ENCODE assay signal across 8 mouse cellular contexts in the genomic region with DNA sequence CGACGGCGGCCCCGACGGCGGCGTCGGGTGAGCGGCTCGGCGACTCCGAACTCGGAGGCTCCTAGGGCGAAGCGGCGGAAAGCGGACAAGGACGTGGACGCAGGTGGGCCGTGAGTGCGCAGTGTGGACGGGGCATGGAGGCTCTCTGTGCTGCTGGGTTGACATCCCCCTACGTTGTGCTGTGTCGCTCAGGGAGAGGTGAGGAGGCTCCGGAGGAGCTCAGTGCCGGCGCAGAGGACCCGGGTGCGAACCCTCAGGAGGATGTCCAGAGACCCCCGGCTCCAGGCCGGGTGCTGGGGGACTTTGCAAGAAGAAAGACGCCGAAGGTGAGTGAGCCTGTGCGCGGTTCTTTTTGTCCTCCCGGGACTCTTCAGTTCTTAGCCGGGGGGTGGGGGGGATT. TPM values are rescaled to one million over a fixed set of nuclear protein-coding genes. Genes with fewer than 3 reads are reported as not detected.
DNase-seq lines count a peak whose midpoint lies in the region; ATAC-seq and TF ChIP-seq lines count a peak whose summit lies in the region.

No protein-coding gene starts in this region.

- peak overlapping the region; percentile 93 for H3K9ac ChIP-seq in kidney, postnatal 0 days (ENCODE audit: low read depth, low read length)
- peak overlapping the region; percentile 84 for H3K9ac ChIP-seq in intestine, embryonic 14.5 days (ENCODE audit: low read length)
- H3K9ac ChIP-seq in midbrain, postnatal 0 days (replicated peaks; ENCODE audit: low read length, poor library complexity, severe bottlenecking) = peak overlapping the region; percentile 60

- TF ChIP-seq POLR2A in cortical plate, adult 2 months (IDR thresholded peaks at IDR 0.05; ENCODE audit: extremely low read depth, insufficient read depth, low read length) = no peak

- DNase-seq in kidney, postnatal 0 days (ENCODE audit: low spot score) = no peak
- no peak for DNase-seq in kidney, adult 18-20 months
- no peak for DNase-seq in intestine, embryonic 14.5 days (ENCODE audit: low spot score)
- no peak for DNase-seq in midbrain, postnatal 0 days (ENCODE audit: low spot score)
- no peak for DNase-seq in adrenal gland, adult 8-10 months
- DNase-seq in adrenal gland, postnatal 25 days = no peak
- DNase-seq in adrenal gland, adult 18-20 months (ENCODE audit: low spot score in 2 of 2) = no peak

- no peaks in the 10 kb centered on the region for H3K27me3 ChIP-seq in kidney, postnatal 0 days (ENCODE audit: insufficient read depth, low read length)
- H3K27me3 ChIP-seq in intestine, embryonic 14.5 days (replicated peaks; ENCODE audit: control insufficient read depth, insufficient read depth, low read length) = no peaks in the 10 kb centered on the region
- H3K27me3 ChIP-seq in midbrain, postnatal 0 days (ENCODE audit: insufficient read depth, low read length) = no peaks in the 10 kb centered on the region

- TF ChIP-seq CTCF in kidney, postnatal 0 days (IDR thresholded peaks at IDR 0.05; ENCODE audit: low read depth) = no peak
- TF ChIP-seq CTCF in cortical plate, adult 2 months (IDR thresholded peaks at IDR 0.05; ENCODE audit: extremely low read depth, insufficient read depth, low read length) = no peak
- no peak for TF ChIP-seq CTCF in midbrain, postnatal 0 days (IDR thresholded peaks at IDR 0.05)

- H3K4me2 ChIP-seq in kidney, postnatal 0 days (ENCODE audit: low read length) = peak overlapping the region; percentile 95
- H3K4me2 ChIP-seq in intestine, embryonic 14.5 days (ENCODE audit: low read length) = peak overlapping the region; percentile 91
- peak overlapping the region; percentile 94 for H3K4me2 ChIP-seq in midbrain, postnatal 0 days (ENCODE audit: low read depth, low read length, poor library complexity, severe bottlenecking)

- ATAC-seq in kidney, postnatal 0 days (replicated peaks; ENCODE audit: low FRiP score, low read depth) = peak; percentile 26
- ATAC-seq in intestine, embryonic 14.5 days (replicated peaks; ENCODE audit: low FRiP score, low TSS enrichment, low read depth) = peak; percentile 37
- ATAC-seq in midbrain, postnatal 0 days (ENCODE audit: low FRiP score) = peak; percentile 53

- H3K27ac ChIP-seq in kidney, postnatal 0 days = peak overlapping the region; percentile 50; the same call in 1 of the 2 replicates
- H3K27ac ChIP-seq in cortical plate, adult 2 months (ENCODE audit: insufficient read depth, low read length) = no peak overlapping the region
- peak overlapping the region; percentile 43; the same call in 1 of the 2 replicates for H3K27ac ChIP-seq in intestine, embryonic 14.5 days (ENCODE audit: low read depth)
- 0 out of 2 replicates have a peak overlapping the region, but pooled peaks have one; percentile 48 for H3K27ac ChIP-seq in midbrain, postnatal 0 days (ENCODE audit: low read depth, low read length)

- 2% methylated on average over 37 of the region's 37 CpGs for WGBS in kidney, postnatal 0 days
- WGBS in intestine, embryonic 14.5 days = 2% methylated on average over 37 of the region's 37 CpGs
- WGBS in midbrain, postnatal 0 days = 1% methylated on average over 37 of the region's 37 CpGs

- H3K4me1 ChIP-seq in kidney, postnatal 0 days (replicated peaks; ENCODE audit: insufficient read depth, low read length) = peaks cover 7% of the 10 kb centered on the region; the same call in 1 of the 2 replicates
- peaks cover 6% of the 10 kb centered on the region for H3K4me1 ChIP-seq in cortical plate, adult 2 months (ENCODE audit: control insufficient read depth, insufficient read depth, low read length)
- peaks cover 9% of the 10 kb centered on the region for H3K4me1 ChIP-seq in intestine, embryonic 14.5 days (replicated peaks; ENCODE audit: control insufficient read depth, insufficient read depth, low read length)
- H3K4me1 ChIP-seq in midbrain, postnatal 0 days (ENCODE audit: insufficient read depth, low read length) = peaks cover 11% of the 10 kb centered on the region

- peak overlapping the region; percentile 99 for H3K4me3 ChIP-seq in kidney, postnatal 0 days (replicated peaks; ENCODE audit: low read depth, low read length)
- peak overlapping the region; percentile 98 for H3K4me3 ChIP-seq in cortical plate, adult 2 months (ENCODE audit: insufficient read depth, low read length)
- peak overlapping the region; percentile 98 for H3K4me3 ChIP-seq in intestine, embryonic 14.5 days (ENCODE audit: low read depth, low read length)
- H3K4me3 ChIP-seq in midbrain, postnatal 0 days (ENCODE audit: low read depth, low read length) = peak overlapping the region; percentile 72

- no peaks in the 10 kb centered on the region for H3K9me3 ChIP-seq in kidney, postnatal 0 days (replicated peaks; ENCODE audit: low read length)
- H3K9me3 ChIP-seq in intestine, embryonic 14.5 days (ENCODE audit: control insufficient read depth, low read length) = no peaks in the 10 kb centered on the region
- H3K9me3 ChIP-seq in midbrain, postnatal 0 days (ENCODE audit: low read length) = no peaks in the 10 kb centered on the region

- peaks cover 55% of the 10 kb centered on the region for H3K36me3 ChIP-seq in kidney, postnatal 0 days (ENCODE audit: insufficient read depth, low read length)
- peaks cover 73% of the 10 kb centered on the region for H3K36me3 ChIP-seq in intestine, embryonic 14.5 days (ENCODE audit: control insufficient read depth, insufficient read depth, low read length)
- peaks cover 66% of the 10 kb centered on the region for H3K36me3 ChIP-seq in midbrain, postnatal 0 days (ENCODE audit: insufficient read depth, low read length)

RNA-seq across cellular contexts. Expression of gene Ddx51, which starts 0.4 kb away (rescaled TPM):
- polyA plus RNA-seq in kidney, postnatal 0 days (2015; fragmentation: Nextera tagmentation; extraction: Ambion mirVana) = 14.2 and 15.6 TPM in 2 replicates
- polyA plus RNA-seq in cortical plate, adult 2 months (2012; rRNA removed) = 24.6 and 29.9 TPM in 2 replicates
- 27.0 and 27.8 TPM in 2 replicates for polyA plus RNA-seq in intestine, embryonic 14.5 days (2014; fragmentation: Nextera tagmentation; extraction: Ambion mirVana)
- total RNA-seq in midbrain, postnatal 0 days (2014; rRNA removed) = 5.8 and 7.7 TPM in 2 replicates
- 10.5 and 11.0 TPM in 2 replicates for polyA plus RNA-seq in midbrain, postnatal 0 days (2015; fragmentation: Nextera tagmentation; extraction: Ambion mirVana)
- 10 to 100 TPM; 24.3 to 30.8 (median 26.9) TPM for total RNA-seq in adrenal gland, adult 8-10 months (2022)
- total RNA-seq in adrenal gland, postnatal 25 days (2021) = 15.5 and 19.6 TPM in 2 replicates
- 10 to 100 TPM; 16.8 to 23.7 TPM for total RNA-seq in adrenal gland, adult 18-20 months (2021)

RNA-seq across cellular contexts. Expression of gene Noc4l, which starts 0.5 kb away (rescaled TPM):
- polyA plus RNA-seq in kidney, postnatal 0 days (2015; fragmentation: Nextera tagmentation; extraction: Ambion mirVana) = 33.8 and 37.1 TPM in 2 replicates
- polyA plus RNA-seq in cortical plate, adult 2 months (2012; rRNA removed) = 39.3 and 40.4 TPM in 2 replicates
- 60.7 and 69.1 TPM in 2 replicates for polyA plus RNA-seq in intestine, embryonic 14.5 days (2014; fragmentation: Nextera tagmentation; extraction: Ambion mirVana)
- 42.9 and 48.7 TPM in 2 replicates for total RNA-seq in midbrain, postnatal 0 days (2014; rRNA removed)
- polyA plus RNA-seq in midbrain, postnatal 0 days (2015; fragmentation: Nextera tagmentation; extraction: Ambion mirVana) = 41.8 and 43.9 TPM in 2 replicates
- 10 to 100 TPM; 16.0 to 22.6 (median 19.0) TPM for total RNA-seq in adrenal gland, adult 8-10 months (2022)
- 17.6 and 28.2 TPM in 2 replicates for total RNA-seq in adrenal gland, postnatal 25 days (2021)
- 10 to 100 TPM; 18.9 to 19.1 TPM for total RNA-seq in adrenal gland, adult 18-20 months (2021)
